Mouse (Mus musculus) lung, postnatal 4 days (tissue): Measurements from ENCODE around the gene Prrc2a.

Source experiments
- DNase-seq, 2 experiments: peaks; one replicate each; pipeline ENCODE4 v3.0.0; 2021

Prrc2a gene

GRCm38 (mm10) chr17:35164568-35165450 is at the start of gene Prrc2a:
TSS of gene Prrc2a (minus strand) at chr17:35164897.
- peak; percentile 97 to 99 for DNase-seq

DNA sequence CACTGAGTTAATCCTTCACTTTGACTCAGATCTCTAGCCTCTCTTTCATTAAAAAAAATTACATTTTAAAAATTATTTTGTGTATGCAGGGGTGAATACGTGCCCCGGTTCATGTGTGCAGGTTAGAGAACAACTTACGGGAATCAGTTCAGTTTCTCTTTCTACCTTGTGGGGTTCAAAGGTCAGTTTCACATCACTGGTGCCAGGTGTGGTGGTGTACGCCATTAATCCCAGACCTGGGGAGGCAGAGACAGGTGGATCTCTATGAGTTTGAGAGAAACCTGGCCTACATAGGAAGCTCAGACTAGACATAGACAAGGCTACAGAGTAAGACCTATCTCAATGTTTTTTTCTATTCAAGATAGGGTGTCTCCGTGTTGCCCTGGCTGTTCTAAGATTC is 48.4 kb upstream of the Prrc2a start:
- DNase-seq, result no peak

GRCm38 (mm10) chr17:35210593-35210992 is 45.9 kb upstream of the Prrc2a start:
- no peak for DNase-seq

GRCm38 (mm10) chr17:35209785-35210535 is 45.3 kb upstream of the Prrc2a start:
- DNase-seq, result no peak

GRCm38 (mm10) chr17:35205380-35205769 is 40.7 kb upstream of the Prrc2a start:
- DNase-seq, result no peak

GRCm38 (mm10) chr17:35204494-35205379 is 40.0 kb upstream of the Prrc2a start, which contains the start of gene Lta:
TSS of gene Lta (minus strand) at chr17:35205351.
- DNase-seq, result no peak

DNA sequence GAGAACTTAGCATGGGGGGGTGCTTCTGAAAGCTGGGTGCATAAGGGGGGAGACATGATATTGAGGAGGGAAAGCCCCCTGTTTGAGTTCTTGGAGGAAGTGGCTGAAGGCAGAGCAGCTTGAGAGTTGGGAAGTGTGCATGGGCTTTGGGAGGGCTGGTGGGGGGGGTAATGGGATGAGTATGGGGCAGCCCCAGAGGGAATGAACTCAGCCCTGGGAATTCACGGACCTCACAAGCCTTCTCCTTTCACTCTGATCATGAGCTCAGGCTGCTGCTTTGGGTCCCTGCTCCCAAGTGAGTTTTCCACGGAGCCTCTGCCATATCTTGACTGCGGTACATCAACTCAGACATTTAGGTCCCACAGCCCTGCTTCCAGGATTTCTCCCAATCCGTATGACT is 37.7 kb upstream of the Prrc2a start:
- DNase-seq, result no peak

DNA sequence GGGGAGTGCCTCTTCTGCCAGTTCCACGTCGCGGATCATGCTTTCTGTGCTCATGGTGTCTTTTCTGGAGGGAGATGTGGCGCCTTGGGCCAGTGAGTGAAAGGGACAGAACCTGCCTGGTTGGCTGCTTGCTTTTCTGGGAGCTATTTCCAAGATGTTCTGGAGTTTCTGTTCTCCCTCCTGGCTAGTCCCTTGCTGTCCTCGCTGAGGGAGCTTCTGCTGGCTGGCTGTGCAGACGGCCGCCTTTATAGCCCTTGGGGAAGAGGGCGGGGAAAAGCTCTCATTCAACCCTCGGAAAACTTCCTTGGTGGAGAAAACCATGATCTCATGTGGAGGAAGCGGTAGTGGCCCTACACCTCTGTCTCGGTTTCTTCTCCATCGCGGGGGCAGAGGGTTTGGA is 37.1 kb upstream of the Prrc2a start, which contains the start of gene Tnf:
Tnf (minus strand) TSS at position 221 of the 400 bp plus-strand sequence.
- peak; percentile 67 to 80 for DNase-seq

DNA sequence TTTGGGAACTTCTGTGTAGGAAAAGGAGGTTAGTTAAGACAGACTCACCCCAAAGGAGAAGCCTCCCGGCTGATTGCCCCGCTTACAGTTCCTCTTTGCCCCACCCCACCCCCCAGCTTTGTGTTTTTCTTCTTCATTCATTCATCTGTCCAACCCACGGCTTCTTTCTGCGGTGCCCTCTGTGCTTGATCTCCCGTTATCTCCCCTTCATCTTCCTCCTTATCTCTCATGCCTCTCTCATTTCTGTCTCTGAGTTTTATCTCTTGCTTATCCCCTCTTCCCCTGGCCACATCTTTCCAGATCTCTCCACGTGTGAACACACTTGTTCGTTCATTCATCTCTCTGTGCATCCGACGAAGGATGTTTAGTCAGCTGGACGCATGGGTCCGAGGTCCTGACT is 36.4 kb upstream of the Prrc2a start:
- no peak for DNase-seq

DNA sequence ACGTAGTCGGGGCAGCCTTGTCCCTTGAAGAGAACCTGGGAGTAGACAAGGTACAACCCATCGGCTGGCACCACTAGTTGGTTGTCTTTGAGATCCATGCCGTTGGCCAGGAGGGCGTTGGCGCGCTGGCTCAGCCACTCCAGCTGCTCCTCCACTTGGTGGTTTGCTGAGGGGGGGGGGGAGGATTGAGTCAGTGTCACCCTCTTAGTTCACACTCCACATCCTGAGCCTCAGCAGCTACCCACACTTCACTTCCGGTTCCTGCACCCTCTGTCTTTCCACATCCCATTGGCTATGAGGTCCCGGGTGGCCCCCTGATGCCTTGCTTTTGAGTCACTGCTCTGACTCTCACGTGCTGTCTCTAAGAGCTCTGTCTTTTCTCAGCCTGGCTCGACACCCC is 35.7 kb upstream of the Prrc2a start:
- DNase-seq, result peak; percentile 53 to 55

GRCm38 (mm10) chr17:35198946-35199345 is 34.2 kb upstream of the Prrc2a start:
- no peak for DNase-seq

DNA sequence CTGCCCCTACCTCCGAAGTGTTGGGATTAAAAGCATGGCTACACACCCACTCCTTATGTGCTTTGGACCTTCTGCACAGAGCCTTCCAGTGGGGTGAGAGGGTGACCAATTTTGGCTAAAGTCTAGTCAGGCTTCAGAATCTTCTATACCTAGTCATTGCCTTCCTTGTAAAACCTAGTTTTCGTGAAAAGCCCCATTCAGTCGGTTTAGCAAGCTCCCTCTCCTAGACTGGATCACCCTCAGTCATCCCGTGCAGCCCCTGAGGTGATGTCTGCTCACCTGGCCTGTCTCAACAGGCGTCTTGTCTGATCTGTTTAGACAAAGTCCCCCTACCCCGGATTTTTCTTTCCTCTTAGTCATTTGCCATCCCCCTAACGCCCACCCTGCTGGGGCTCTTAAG is 33.3 kb upstream of the Prrc2a start:
- no peak for DNase-seq

GRCm38 (mm10) chr17:35197126-35197525 is 32.4 kb upstream of the Prrc2a start:
- DNase-seq, result no peak

DNA sequence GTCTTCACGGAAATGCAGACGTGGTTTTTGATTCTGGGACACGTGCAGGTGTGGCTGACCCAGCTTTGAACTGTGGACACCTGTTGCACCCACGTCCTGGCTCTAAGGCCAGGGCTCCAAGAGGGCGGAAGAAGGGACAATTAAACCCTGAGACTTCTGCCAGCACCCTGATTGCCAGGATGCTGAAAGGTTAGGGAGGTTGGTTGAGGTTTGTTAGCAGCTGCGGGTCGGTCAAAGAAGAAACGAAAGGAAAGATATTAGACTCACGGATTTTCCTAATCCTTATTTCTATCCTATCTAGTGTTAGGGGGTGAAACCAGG is 31.6 kb upstream of the Prrc2a start:
- no peak for DNase-seq

- DNase-seq, result peak; percentile 88 to 90
These were observed 31.1 kb upstream of the Prrc2a start for GRCm38 (mm10) chr17:35195631-35196320.

GRCm38 (mm10) chr17:35194844-35195630 is 30.3 kb upstream of the Prrc2a start:
- DNase-seq, result no peak

DNA sequence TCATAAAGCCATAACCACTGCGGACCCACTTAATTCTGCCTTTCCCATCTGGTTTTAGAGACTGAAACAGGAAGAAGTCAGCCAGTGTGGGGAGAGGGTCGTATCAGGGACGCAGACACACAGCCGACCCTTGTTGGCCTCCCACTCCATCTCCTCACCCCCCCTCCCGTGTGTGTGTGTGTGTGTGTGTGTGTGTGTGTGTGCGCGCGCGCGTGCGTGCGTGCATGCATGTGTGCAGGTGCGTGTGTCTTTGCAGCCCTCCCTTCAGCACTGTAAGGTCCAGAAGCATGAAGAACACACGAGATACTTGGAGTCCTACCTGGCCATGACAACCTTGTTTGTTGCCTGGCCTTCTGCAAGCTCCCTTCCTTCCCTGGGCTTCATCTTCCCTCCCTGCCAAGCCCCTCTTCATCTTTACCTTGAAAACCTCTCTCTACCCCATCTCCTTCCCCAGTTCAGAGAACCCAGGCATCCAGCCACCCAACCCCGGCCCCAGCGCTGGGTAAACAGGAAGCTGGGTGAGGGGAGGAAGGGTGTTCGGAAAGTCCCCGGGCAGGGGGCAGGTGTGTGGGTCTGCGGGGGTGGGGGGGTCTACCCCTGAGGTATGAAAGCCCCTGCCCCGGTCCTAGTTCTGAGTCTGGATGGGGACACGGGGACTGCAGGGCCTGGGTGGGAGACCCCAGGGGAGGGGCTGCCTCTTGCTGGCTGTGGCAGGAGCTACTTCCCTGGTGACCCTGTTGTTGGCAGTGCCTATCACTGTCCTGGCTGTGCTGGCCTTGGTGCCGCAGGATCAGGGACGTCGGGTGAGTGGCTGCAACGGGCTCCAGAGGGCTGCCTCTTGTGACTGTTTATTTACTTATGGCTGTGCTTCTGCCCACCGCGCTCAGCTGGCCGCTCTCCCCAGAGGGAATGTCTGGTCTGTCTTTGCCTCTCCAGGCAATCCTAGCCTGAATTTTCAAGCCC is 29.5 kb upstream of the Prrc2a start, which contains the start of gene Ltb:
Ltb (plus strand) TSS at position 559 of the 963 bp plus-strand sequence.
- peak; percentile 63 to 64 for DNase-seq

GRCm38 (mm10) chr17:35192924-35193323 is 28.2 kb upstream of the Prrc2a start:
- no peak for DNase-seq

DNA sequence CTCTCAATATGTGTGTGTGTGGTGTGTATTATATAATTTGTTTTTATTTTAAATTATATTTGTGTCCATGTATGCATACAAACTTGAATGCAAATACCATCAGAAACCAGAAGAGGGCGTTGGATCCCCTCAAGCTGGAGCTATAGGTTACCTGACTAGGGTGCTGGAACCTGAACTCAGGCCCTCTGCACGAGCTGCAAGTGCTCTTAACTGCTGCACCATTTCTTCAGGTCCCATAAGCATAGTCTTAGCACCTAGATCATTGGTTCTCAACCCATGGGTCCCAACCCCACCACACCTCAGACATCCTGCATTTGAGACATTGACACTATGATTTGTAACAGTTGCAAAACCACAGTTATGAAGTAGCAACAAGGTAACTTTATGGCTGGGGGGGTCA is 27.0 kb upstream of the Prrc2a start:
- no peak for DNase-seq

- no peak for DNase-seq
These were observed 25.4 kb upstream of the Prrc2a start for GRCm38 (mm10) chr17:35190096-35190495.
